Mouse (Mus musculus) T-helper 1 cell (primary cell): Measurements from ENCODE around the gene Ccl25.
"Not testable (repeated sequence)": the region's sequence is repeated elsewhere in the genome, so short reads cannot be mapped to it uniquely, and the experiment has no call there.

Experiments
- in situ Hi-C: fragments of 300-600 bp; cut with MboI, MseI; formaldehyde crosslinking; loops from one replicate; pipeline ENCODE4 v1.15.1; 2025; ENCODE audit warnings: high pct_unique_total_duplicates

Ccl25 gene

DNA sequence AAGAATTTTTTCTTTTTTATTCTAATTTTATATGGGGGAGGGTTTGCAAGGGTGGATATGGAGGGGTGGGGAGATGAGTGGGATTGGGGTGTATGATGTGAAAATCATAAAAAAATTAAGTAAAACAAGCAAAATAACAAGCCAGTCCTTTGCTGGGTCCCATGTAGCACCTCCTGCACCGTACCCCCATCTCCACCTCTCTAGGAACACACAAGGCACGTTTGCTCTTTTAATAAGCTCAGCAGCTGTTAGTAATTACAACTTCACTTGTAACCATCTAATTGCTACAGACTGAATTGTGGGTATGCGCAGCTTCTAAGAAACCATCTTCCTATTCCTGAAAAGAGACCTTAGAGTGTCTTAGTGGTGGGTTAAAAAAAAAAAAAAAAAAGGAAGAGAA, 15.2 kb downstream of the Ccl25 start:
- in situ Hi-C loops = no loop called here

DNA sequence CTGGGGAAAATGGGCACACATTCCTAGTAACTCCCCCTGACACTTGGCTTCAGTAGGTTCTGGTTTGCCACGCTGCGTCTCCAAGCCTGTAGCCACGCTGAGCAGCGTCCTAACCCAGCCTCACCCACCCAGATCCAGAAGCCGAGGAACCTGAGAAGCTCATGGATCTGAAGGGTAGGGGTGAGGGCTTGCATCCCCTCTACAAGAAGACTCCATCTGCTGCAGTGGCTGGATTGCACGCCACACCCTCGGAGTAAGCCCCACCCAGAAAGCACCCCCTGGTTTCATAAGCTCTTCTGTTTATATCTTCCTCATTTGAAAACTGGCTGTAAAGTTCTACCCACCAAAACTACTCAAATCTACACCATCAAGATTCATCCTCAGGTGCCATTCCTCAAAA, 22.7 kb downstream of the Ccl25 start:
- in situ Hi-C loops = no loop called here

DNA sequence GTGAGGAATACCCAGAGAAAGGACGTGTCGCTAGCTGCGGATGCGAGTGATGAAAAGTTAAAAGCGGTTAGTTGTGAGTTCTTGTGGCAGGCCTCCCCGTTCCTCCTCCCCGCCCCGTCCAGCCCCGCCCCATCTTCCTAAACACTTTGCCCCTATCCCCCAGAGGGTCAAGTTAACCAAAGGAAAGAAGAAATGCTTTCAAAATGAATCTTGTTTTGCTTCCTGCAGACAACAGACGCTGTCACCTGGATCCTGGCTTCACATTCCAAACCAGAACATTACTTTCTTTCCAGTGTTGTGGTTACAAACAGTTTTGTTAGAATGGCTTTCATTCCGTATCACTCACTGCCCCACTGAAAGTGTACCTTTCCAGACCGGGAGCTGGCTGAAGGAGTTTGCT, 23.3 kb downstream of the Ccl25 start:
- in situ Hi-C loops = no loop called here

DNA sequence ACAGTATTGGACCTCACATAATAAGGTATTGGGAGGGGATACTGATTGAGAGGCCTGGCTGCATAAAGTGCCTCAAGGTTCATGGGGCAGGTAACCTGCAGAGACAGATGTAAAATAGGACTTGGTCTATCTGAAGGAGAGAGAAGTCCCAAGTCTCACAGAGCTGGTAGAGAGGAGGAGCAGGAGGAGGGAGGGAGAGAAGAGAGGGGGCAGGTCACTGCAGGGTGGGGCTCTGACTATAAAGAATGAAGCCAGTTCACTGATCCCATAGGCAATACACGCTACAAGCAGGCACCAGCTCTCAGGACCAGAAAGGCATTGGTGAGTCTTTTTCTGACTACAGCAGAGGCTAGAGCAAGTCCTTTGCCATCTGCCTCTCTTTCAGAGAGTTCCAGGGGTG, 24.3 kb downstream of the Ccl25 start:
- in situ Hi-C loops = no loop called here

DNA sequence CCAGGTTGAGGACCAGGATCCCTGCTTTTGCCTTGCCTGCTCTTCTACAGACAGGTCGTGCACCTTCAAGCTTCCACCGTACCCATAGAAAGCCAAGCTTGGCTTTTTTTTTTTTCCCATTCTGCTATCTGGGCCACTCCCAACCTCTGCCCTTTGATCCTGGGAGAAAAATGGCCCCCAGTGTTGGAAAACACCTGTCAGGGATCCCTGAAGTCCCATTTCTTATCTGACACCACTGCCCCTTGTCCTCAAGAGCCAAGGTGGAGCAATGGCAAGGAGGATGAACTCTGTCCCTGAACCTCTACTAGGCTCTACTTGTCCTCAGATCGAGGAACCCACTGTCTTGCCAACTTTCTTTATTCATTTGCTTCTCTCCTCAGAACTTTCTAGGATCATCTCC, 25.6 kb downstream of the Ccl25 start:
- in situ Hi-C loops = no loop called here

DNA sequence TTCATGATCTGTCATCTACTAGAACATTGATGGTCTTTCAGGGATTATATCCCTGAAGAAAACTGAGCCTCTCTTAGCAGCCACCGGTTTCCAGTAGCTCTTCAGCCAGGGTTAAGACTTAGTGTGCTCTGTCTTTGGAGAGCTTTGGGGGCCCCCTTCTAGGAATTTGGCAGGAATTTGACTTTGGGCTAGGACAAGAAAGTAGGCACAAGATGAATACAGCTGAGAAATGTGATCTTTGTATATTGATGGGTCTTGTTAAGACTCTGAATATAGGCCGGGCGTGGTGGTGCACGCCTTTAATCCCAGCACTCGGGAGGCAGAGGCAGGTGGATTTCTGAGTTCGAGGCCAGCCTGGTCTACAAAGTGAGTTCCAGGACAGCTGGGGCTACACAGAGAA, 27.6 kb downstream of the Ccl25 start:
- in situ Hi-C loops = not testable (repeated sequence)

DNA sequence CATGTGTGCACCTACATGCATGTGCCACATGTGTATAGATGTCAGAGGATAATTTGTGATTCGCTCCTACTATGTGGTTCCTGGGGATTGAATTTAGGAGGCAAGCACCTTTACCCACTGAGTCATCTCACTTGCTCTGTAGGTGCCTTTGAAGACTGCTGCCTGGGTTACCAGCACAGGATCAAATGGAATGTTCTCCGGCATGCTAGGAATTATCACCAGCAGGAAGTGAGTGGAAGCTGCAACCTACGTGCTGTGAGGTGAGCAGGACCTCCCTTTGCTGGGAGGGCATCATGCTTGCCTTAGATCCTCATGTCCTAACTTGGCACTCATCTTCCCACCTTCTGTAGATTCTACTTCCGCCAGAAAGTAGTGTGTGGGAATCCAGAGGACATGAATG, 28.7 kb downstream of the Ccl25 start:
- in situ Hi-C loops = no loop called here

DNA sequence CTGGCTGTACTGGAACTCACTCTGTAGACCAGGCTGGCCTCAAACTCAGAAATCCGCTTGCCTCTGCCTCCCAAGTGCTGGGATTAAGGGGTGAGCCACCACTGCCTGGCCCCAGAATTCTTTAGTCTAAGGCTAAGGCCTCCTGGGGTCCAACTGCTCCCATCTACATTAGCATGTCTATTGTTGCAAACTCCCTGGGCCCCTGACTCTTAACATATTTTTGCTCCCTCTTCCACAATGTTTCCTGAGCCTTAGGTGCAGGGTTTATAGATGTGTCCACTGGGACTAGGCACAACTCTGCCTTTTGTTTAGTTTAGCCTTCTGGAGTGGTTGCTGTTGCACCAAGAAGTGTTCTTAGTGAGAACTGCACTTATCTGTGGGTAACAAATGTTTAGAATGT, 29.5 kb downstream of the Ccl25 start:
- in situ Hi-C loops = no loop called here

DNA sequence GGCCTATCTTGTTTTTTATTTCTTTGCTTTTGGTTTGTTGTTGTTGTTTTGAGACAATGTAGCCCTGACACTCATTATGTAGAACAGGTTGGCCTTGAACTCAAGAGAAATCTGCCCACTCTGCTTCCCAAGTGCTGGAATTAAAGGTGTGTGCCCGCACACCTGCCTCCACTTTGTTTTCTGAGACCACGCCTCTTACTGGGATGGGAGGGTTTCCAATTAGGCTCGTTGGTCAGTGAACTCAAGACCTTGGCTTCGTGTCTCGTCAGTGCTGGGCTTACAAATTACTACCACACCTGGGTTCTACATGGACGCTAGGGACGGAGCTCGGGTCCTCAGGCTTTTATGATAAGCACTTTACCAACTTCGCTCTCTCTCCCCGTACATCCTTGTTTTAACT, 30.4 kb downstream of the Ccl25 start:
- in situ Hi-C loops = no loop called here

DNA sequence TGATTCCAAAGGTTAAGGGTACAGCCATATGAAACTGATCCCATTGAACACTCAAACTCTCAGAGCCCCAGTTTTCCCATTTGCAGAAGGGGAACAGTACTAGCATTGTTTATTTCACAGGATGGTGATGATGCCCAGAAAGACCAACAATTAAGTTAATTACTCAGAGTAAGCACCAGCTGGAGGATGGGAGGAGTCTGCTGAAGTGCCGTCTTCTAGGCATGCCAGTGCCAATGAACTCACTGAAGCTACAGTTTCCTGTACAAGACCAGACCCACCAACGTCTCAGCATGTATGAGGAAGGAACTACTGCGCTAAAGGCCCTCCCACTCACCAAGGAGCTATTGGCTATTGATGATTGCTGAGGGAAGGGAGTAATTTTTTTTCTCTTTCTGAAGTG, 34.4 kb downstream of the Ccl25 start:
- in situ Hi-C loops = no loop called here

DNA sequence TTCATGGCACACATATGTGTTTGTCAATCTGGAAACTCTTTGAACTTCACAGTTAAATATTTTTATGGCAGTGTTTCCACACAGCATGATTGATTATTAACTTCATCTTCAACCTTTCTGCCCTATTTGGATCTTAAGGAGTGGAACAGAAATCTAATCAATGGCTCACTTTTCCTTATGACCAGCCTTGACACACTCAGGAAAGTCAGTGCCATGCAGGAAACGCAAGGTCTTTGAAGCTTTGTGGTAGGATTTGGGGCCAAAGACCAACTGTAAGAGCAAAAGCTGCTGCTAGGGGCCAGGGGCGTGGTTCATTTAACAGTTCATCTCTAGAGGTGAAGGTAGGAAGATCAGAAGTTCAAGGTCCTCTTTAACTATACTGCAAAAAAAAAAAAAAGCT, 35.9 kb downstream of the Ccl25 start:
- in situ Hi-C loops = loop anchor here (10.0 kb wide), 1 partner anchor 656 kb away; no protein-coding TSS in a partner anchor

DNA sequence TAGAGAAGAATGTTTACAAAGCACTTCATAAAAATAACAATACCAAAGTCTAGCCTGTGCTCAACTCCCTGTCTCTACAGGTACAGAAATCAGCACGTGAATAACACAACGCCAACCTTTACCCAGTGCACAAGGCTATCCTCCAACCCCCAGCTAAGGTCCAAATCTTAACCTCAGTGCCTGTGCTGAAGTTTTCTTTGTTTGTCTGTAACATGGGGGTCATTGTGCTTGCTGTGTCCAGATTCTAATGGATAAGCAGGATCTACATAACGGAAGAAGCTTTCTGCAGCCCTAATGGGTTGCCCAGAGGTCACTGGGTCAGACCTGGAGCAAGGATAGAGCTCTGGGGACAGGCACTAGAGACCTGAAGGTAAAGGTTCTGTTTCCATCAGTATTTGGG, 41.2 kb downstream of the Ccl25 start:
- in situ Hi-C loops = loop anchor here (10.0 kb wide), 1 partner anchor 661 kb away; no protein-coding TSS in a partner anchor

DNA sequence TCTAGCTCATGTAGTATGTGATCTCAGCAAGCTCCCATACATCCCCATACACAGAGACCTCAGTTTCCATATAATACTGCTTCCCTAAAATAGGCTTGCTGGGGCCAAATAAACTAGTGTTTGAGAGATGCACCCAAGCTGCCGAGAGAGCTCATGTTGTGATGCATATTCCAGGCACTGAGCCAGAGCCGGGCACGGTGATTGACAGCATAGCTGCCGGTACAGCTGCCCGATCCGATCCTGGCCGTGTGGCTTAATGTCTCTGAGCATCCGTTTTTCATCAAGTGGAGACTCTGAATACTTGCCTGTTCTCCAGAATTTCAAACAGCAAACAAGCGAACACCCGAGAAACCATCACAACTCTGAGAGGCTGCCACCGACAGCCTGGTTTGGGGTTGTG, 42.8 kb downstream of the Ccl25 start:
- in situ Hi-C loops = loop anchor here (10.0 kb wide), 1 partner anchor 663 kb away; no protein-coding TSS in a partner anchor

DNA sequence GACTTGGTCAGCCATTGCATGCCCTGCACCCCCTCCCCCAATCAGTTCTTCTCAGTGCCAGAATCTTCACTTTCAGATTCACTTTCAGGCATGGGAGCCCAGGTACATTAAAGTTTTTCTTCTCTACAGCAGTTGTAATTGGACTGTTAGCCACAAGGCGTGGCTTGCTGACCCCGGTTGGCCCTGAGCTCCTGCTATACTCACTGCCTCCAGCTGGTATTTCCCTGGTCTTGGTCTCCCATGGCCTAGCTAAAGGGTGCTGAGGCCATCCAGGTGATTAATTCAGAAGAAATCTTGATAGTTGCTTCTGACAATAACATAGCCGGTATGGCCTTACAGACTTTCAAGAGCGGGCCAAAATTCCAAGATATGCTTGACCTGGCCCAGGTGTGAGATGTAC, 43.5 kb downstream of the Ccl25 start:
- in situ Hi-C loops = loop anchor here (10.0 kb wide), 1 partner anchor 664 kb away; no protein-coding TSS in a partner anchor

DNA sequence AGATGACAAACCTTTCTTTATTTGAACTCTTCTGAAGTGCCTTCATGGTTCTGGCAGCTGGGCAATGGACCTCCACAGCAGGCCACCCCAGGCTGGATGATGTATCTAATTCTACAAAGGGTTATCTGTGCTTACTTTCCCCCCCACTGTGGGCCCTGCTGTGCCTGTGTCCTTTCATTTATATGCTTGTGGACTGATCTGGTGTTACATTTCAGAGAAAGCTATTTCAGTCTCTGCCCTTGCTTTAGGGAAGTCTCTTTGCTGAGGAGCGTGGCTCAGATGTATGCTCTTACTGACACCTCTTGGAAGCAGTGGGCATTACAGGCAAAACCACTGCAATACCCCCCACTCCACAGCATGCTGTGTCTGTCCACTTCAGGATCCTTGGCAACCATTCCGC, 45.1 kb downstream of the Ccl25 start:
- in situ Hi-C loops = no loop called here

DNA sequence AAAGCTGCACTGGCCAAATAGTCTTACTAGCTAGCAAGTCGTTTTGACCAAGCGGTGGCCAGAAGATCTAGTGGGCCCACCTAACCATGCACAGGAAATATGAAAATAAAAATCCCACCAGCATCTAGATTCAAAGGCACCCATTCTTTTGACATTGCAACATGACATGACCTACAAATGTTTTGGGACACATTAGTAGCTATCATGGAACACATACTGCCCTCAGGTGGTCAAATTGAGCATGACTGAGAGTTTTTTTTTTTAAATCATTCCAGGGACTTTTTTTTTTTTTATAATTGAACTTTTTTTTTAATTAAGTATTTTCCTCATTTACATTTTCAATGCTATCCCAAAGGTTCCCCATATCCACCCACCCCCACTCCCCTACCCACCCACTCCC, 47.6 kb downstream of the Ccl25 start:
- in situ Hi-C loops = no loop called here

DNA sequence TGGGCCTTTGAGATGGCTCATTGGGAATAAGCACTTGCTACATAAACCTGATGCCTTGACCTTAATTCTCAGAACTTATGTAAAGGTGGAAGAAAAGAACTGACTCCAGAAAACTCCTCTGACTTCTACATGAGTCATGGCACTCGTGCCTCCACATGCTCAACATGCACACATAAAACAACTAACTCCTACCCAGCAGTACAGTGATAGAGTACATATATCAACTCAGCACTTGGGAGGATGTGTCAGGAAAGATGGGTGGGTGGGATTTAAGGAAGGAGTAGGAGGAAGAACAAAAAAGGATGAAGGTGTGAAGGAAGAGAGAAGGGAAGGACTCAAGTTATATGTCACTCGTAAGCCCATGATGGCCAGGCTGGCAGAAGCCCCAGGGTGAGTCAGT, 76.4 kb downstream of the Ccl25 start:
- in situ Hi-C loops = no loop called here

DNA sequence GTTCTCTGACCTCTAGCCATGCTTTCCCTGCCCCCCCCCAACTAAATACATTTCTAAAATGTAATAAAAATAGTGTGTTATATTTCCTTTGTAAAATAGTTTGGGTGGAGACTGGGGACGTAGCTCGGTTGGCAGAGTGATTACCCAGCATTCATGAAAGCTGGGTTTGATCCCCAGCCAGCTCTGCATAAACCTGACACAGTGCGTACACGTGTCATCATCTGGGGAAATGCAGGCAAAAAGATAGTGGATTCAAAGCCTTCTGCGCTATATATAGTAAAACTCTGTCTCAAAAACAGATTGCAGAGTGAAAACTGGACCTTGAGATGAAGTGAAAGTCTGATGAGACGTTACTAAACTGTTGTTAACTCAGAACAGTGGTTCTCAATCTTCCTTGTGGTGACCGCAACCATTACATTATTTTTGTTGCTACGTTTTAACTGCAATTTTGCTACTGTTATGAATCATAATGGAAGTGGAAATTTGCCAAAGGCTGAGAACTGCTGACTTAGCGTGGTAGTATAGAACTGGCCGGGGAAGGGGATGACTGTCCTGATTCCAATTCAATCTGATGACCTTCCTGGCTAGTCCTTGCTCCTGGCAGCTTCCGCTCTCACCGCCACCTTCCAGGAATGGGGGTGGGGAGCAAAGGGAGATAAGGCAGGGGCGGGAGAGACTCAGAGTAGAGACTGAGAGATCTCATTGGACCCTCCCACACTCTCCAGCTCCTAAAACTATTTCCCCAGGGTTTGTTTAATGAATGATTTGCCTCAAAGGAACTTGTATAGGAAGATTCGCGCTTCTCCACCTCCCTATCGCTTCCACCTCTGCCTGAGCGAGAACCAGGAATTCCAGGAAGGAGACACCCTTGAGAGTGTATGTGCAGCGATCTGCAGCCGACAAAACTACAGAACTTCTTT, 79.2 kb downstream of the Ccl25 start:
- in situ Hi-C loops = no loop called here

DNA sequence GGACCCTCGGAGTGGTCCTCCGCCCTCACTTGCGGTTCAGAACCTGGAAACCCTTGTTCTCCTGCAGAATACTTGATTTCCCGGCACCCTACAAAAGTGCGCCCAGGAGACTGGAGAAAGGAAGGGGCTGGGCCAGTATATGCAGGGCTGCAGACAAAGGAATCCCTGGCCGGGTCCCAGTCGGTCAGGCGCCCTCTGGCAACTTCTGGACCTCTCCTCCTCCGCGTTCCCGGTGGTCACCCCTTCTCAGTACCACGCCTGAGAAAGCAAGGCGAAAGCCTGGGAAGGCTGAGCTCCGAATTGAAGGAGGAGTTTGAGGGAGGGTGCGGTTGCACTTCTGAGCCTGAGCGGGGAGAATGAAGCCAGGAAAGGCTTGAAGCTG, 79.9 kb downstream of the Ccl25 start:
- in situ Hi-C loops = no loop called here

DNA sequence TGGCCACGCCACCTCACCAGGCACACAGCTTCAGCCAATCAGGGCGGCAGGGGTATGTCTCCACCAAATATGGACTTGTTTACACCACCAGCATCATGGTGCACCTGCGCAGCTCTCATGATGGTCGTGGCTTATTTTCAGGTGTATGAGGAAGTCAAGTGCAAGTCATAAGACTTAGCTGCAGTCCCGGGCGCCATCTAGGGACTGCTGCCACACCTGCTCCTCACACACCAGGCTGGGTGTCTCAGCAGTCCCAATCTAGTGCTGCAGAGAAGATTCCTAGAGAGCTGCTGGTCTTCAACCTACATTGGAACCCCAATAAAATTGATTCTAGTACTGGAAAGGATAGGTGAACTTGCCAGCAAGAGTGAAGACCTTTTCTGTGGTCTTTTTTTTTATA, 83.4 kb downstream of the Ccl25 start:
- in situ Hi-C loops = not testable (repeated sequence)
